Mouse (Mus musculus): ENCODE results near the gene Prorsd1.

GRCm38 (mm10) chr11:29548504-29549424 is 33.9 kb upstream of the Prorsd1 start:
- TF ChIP-seq USF1 (IDR thresholded peaks at IDR 0.05; ENCODE audit: low read depth) (no peak), MAX (IDR thresholded peaks at IDR 0.05; ENCODE audit: low read depth) (no peak), POLR2A (IDR thresholded peaks at IDR 0.05; ENCODE audit: insufficient read length, low read depth) (no peak), POLR2AphosphoS2 (IDR thresholded peaks at IDR 0.05; ENCODE audit: insufficient read length, low read depth) (no peak), CEBPB (IDR thresholded peaks at IDR 0.05; ENCODE audit: insufficient read depth, poor library complexity, severe bottlenecking) (no peak), E2F4 (IDR thresholded peaks at IDR 0.05; ENCODE audit: insufficient read depth) (no peak), TCF3 (IDR thresholded peaks at IDR 0.05; ENCODE audit: insufficient read length, low read depth) (no peak), MYOD1 (IDR thresholded peaks at IDR 0.05; ENCODE audit: control insufficient read depth in 1 of 3, insufficient read length in 2 of 3, low read depth in 2 of 3) (no peak)

Measured in myocyte (in vitro differentiated cells).